Mouse (Mus musculus) lung, postnatal 36 days (tissue): ENCODE results near the gene E2f2.

Experiments
- DNase-seq: peaks from one replicate; pipeline ENCODE4 v3.0.0; 2022; ENCODE audit warnings: mixed read lengths

Gene E2f2

DNA sequence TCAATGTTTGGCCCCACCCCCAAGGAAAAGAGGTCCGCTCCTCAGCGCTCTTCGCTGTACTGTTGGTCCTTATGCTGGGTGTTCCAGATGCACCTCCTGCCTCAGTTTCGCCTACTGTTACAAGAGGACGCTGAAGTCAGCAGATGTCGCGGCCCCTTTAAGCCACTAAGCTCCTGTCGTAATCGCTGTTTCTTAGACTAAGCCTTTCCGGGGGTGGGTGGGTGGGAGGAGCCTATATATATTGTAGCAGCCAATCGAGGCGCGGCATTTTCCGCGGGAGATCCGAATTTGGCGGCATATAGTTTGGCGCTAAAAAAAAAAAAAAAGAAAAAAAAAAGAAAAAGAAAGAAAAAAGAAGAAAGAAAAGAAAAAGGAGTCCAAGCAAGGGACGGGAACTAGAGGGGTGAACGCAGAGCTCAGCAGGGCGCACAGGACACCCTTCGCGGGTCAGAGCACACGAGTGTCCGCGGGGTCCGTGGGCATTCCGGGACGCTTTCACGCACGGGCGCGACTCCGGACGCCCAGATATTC lies at the start of gene E2f2:
E2f2 (plus strand) TSS at position 384 of the 531 bp plus-strand sequence.
- peak; percentile 81 for DNase-seq

GRCm38 (mm10) chr4:136123111-136123791 lies 48.9 kb upstream of the E2f2 start:
- peak; percentile 65 for DNase-seq

DNA sequence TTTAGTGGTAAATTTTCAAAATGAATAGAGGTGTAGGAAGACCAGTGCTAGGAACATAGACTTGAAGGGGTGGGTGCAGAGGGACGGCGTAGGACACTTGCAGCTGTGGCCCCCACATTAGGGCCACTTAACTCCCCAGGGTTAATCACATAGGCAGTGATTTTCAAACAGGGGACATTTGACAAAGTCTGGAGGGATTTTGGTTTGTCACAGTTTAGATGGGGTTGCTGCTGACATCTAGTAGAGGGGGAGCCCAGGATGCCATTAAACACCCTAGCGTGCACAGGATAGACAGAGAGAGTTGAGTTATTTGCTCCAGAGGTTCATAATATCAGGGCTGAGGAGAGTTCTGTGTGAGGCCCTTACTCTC lies 48.4 kb upstream of the E2f2 start:
- no peak for DNase-seq

DNA sequence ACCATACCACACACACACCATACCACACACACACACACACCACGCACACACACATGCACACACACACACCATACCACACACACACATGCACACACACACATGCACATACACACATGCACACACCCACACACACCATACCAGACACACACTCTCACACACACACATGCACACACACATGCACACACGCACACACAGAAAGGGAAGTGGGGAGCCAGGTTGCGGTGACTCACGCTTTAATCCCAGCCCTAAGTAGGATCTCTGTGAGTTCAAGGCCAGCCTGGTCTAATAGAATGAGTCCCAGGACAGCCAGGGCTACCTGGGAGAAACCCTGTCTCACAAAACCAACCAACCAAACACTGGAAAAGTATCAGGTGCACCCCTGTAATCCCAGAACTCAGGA lies 47.6 kb upstream of the E2f2 start:
- no peak for DNase-seq

GRCm38 (mm10) chr4:136125458-136125857 lies 46.7 kb upstream of the E2f2 start:
- no peak for DNase-seq

DNA sequence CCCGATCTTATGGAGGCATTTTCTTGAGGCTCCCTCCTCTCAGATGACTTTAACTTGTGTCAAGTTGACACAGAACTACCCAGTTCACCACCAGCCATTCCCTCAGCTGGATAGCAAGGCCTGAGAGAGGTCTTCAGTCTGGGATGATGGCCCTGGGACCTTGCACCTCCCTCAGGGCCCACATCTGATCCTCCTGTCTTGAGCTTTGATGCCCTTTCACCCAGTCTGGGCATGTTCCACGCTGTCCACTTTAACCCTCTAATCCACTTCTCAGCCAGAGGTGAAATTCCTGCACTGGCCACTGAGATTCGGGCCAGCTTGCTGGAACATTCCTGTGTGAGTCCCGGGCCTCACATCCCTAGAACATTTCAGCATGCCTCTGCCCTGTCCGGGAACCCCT lies 46.2 kb upstream of the E2f2 start:
- no peak for DNase-seq

DNA sequence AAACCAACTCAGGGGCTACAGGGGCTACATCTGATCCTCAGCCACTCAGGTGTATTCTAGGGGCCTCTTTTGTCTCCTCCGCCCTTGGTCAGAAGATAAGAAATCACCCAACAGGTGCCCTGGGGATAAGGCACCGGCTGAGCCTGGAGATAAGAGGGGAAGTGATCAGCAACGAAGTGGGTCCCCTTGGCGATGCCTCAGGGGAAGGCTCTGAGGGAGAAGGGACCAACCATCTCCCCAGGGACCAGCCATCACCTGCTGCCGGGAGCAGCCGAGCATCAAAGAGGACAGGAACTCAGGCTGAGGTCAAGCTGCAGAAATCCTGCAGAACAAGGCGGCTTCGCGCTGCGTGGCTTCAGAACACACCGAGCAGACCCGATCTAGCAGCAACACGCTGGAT lies 44.5 kb upstream of the E2f2 start:
- DNase-seq = no peak

GRCm38 (mm10) chr4:136129842-136130241 lies 42.4 kb upstream of the E2f2 start:
- DNase-seq = no peak

GRCm38 (mm10) chr4:136133801-136134200 lies 38.4 kb upstream of the E2f2 start:
- DNase-seq = no peak

DNA sequence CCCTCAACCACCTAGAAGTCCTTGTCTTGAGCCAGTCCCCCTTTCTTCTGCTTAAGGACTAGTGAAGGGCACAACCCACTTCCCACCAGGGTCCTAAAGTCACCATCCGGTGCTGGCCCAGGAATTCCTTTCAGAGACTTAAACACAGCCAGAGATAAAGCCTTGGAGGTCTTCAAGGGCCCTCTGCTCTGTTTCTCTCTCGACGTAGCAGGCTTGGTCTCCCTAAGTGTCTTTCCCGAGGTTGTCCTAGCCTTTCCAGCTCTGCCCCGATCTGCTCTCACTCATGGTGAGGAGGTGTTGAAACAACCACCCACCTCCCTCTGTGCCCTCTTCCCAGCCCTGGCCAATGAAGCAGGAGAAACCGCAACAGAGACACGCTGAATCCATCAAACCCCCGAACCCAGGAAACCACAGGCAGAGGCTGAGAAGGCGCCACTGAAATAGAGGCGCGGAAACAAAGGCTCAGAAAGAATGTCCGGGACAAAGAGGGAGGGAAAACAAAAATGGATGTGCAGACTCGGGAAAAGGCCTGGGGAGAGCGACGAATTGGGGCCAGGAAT lies 37.7 kb upstream of the E2f2 start:
- DNase-seq = no peak

GRCm38 (mm10) chr4:136134978-136135873 lies 37.0 kb upstream of the E2f2 start:
- no peak for DNase-seq

GRCm38 (mm10) chr4:136135874-136136728 lies 36.1 kb upstream of the E2f2 start:
- peak; percentile 69 for DNase-seq

DNA sequence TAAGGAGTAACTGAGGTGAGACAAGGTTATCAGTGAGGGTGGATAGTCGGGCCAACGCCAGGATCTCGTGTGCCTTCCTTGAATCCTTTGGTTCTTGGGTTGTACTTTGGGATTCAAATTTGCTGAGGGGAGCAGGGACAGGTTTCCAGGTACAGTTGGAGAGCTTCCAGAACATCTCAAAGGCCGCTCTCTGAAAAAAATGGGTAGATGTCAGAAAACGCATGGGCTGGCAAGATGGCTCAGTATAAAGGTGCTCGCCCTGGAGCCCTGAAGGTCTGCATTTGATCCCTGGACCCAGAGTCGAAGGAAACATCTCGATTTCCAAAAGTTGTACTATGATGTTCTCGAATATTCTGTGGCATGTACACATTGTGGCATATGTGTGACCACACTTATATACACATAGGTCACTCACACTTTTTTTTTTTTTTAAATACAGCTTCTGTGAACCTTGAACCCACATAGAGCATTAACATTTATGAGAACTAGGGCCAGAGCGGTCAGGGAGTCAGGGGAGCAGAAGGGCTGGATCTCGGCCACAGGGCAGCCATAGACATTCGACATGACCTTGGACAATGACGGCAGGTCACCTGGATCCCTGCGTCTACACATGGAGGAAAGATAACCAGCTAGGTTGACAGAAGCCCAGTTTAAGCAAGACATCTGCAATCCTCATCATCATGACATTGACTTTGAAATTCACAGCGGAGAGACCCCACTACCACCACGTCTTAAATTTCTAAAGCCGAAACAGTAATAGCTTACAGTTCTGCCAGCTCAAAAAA lies 32.7 kb upstream of the E2f2 start:
- DNase-seq = no peak

- DNase-seq = peak; percentile 97
Measured at GRCm38 (mm10) chr4:136140327-136141250, 31.6 kb upstream of the E2f2 start.

GRCm38 (mm10) chr4:136142267-136143192 lies 29.7 kb upstream of the E2f2 start:
- peak; percentile 60 for DNase-seq

DNA sequence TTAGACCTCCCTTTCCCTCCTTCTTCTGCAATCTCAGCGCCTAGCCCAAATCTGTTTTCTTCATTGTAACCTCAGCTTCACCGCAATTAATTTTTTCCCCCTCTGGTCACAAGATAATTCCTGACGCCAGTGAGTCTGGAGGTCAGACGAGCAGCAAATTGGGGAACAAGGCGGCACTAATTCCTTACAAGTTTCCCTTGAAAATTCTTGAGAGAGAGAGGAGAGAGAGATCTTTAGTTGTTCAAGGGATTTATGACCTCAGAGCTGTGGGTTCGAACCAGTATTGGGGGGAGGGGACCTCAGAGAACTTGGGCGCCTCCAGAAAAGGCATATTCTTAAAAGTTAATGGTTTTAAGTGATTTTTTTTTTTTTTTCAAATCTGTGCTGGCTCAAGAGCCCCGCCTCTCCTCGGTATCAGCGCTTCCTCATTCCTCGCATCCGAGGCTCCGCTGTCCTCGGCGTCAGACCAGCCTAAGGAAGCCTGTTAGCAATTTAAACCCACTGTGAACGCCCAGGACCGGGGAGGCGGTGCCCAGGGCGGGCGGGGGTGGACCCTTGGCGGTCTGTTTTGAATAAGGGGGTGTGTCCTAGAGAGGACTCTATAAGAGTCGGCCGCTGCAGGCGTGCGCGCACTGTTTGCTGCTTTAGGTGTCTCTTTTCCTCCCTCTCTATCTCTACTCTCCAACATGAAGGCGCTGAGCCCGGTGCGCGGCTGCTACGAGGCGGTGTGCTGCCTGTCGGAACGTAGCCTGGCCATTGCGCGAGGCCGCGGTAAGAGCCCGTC lies 28.8 kb upstream of the E2f2 start, which contains the start of gene Id3:
Id3 (plus strand) TSS at position 305 of the 784 bp plus-strand sequence.
- DNase-seq = peak; percentile 98

GRCm38 (mm10) chr4:136144126-136144926 lies 27.9 kb upstream of the E2f2 start:
- DNase-seq = peak; percentile 93

GRCm38 (mm10) chr4:136144927-136145292 lies 27.3 kb upstream of the E2f2 start:
- DNase-seq = peak; percentile 57
